Mouse (Mus musculus): Measurements from ENCODE around the gene Rbbp6. TPM values are rescaled to one million over a fixed set of nuclear protein-coding genes. Genes with fewer than 3 reads are reported as not detected.

The Rbbp6 gene
- polyA plus RNA-seq, 1 experiment: 49.9 TPM

- TF ChIP-seq GATA1 (IDR thresholded peaks at IDR 0.05; ENCODE audit: low read length): no peak
Measured at GRCm38 (mm10) chr7:123006251-123006650, 40.8 kb downstream of the Rbbp6 start.

DNA sequence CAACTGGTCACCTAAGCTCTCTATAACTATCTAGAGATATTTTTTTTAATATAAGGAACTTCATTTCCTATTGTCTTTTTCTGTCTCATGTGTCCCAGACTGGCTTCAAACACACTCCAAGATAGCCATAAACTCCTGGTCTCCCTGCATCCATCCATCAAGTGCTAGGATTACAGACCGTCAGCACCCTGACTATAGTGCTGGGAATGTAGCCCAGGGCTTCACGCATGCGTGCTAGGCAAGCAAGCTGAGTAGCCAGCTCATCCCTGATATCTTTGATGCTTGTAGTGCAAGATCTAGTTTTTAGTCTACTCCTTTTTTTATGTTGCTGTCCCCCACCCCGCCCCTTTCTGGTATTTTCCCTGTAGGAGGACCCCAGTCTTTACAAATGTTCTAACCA, 42.3 kb downstream of the Rbbp6 start:
- no peak for TF ChIP-seq GATA1 (IDR thresholded peaks at IDR 0.05; ENCODE audit: low read length)

GRCm38 (mm10) chr7:123013466-123013865, 48.0 kb downstream of the Rbbp6 start:
- TF ChIP-seq GATA1 (IDR thresholded peaks at IDR 0.05; ENCODE audit: low read length): no peak

GRCm38 (mm10) chr7:123014729-123015128, 49.2 kb downstream of the Rbbp6 start:
- no peak for TF ChIP-seq GATA1 (IDR thresholded peaks at IDR 0.05; ENCODE audit: low read length)

- TF ChIP-seq GATA1 (IDR thresholded peaks at IDR 0.05; ENCODE audit: low read length): no peak
Measured at GRCm38 (mm10) chr7:123017627-123018026, 52.1 kb downstream of the Rbbp6 start.

DNA sequence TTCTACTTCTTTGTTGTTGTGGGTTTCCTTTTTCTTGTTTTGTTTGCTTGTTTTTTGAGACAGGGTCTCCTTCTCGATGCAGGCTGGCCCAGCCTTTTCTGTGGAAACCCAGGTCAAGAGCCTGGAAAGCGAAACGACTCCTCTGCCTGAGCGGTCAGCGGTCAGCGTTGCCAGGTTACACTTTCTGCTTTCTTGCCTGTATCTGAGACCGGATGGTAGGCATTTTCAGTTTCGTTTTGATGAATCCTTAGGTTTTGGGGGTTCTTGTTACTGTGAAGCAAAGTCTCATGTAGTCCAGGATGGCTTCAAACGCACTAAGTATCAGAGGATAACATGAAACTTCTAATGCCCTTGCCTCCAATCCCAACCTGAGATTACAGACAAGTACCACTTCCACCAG, 59.6 kb downstream of the Rbbp6 start:
- TF ChIP-seq GATA1 (IDR thresholded peaks at IDR 0.05; ENCODE audit: low read length): no peak

DNA sequence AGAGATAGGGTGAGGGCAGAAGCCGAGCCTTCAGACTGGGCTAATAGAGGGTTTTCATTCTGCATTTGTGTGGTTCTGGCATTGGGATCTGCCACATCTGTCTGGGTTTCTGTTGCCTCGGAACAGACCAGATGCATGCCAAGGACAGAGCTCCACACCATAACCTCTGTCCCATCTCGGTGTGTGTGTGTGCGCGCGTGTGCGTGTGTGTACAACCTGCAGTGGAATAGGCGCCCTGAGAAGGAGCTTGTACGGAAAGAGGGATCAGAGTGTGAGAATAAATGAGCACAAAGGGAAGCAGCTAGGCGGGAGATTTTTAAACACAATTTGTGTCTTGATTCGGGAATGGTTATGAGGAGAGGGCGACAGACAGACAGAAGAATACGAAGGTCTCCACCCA, 64.8 kb downstream of the Rbbp6 start:
- TF ChIP-seq GATA1 (IDR thresholded peaks at IDR 0.05; ENCODE audit: low read length): no peak

DNA sequence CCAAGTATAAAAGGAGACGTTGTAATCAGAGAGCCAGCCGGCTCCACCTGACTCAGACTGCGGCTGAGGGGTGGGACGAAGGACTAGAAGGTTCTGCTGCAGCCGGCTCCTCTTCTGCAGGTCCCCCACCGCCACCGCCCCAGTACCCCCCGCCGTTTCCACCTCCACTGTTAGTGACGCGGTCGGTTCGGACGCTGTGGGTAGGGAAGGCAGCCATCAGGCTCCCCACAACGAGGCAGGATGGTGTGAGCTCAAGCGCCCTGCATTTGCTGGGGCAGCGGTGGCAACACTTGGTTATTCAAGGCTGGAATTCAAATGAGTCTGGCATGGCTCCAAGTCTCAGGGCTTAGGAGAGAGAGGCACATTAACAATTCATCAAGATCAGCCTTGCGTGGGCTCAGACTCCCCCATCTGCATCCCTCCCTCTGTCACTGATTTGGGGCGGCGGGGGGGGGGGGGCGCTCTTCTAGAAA, 65.3 kb downstream of the Rbbp6 start:
- no peak for TF ChIP-seq GATA1 (IDR thresholded peaks at IDR 0.05; ENCODE audit: low read length)

GRCm38 (mm10) chr7:123031211-123031743, 65.8 kb downstream of the Rbbp6 start:
- no peak for TF ChIP-seq GATA1 (IDR thresholded peaks at IDR 0.05; ENCODE audit: low read length)

DNA sequence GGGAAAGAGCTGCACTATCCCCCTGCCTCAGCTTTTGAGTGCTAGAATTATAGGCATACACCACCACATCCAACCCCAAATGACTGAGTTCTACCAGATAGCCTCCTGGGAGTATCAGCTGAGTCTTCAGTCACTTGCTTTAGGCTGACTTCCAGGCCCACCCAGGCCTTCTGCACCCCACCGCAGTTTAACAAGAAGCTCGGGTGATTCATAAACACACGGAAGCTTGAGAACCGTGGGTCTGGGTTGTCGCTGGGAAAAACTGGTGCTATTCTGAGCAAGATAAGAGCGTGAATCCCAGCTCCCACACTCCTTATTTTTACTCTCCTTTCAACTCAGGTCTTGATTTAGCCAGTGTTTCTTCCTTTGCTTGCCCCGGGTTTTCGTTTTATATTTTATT, 69.8 kb downstream of the Rbbp6 start:
- TF ChIP-seq GATA1 (IDR thresholded peaks at IDR 0.05; ENCODE audit: low read length): no peak

GRCm38 (mm10) chr7:123039302-123039701, 73.8 kb downstream of the Rbbp6 start:
- TF ChIP-seq GATA1 (IDR thresholded peaks at IDR 0.05; ENCODE audit: low read length): no peak

DNA sequence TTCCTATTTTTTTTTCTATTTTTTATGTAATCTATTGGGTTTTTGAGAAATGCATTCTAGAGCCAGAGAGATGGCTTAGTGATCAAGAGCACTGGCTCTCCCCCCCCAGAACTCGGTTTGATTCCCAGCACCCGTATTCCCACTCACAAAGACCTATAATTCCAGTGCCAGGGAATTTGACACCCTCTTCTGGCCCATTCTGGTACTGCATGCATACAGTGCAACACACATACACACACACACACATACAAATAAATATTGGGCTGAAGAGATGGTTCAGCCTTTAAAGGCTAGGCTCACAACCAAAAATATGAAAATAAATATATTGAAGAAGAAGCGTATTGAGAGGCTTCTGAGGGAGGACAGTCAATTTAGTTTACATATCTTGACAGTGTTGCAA, 79.7 kb downstream of the Rbbp6 start:
- TF ChIP-seq GATA1 (IDR thresholded peaks at IDR 0.05; ENCODE audit: low read length): no peak

DNA sequence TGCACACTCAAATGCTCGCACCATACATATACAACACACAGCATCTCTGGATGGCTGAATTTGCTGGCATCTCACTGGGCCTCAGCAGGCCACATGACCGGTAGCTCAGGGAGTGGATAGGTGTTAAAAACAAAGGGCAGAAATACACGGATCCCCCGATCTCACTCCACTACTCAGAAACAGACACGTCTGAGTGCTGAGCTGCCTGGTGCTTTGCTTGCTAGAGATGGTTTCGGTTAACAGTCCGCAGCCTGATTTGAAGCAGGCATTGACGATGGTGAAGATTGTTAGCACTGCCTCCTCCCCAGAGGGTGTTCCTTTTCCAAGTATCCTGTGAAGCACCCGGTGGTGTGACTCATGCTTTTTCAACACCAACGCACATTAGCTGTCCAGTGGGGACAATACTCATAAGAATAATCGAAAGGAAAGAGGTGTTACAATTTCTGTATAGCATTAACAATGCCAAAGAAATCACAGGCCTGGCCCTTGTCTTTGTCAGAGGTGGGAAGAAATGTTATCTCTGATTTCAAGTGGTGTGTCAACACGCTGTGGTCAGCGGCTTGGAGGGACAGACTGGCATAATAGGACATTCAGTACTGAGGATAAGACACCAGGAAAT, 81.1 kb downstream of the Rbbp6 start:
- TF ChIP-seq GATA1 (IDR thresholded peaks at IDR 0.05; ENCODE audit: low read length): no peak

Other genes starting within 250 kb of the Rbbp6 start
- 84.0 and 174 TPM in 2 replicates for gene Tnrc6a, start 158.2 kb downstream of the Rbbp6 start, polyA plus RNA-seq (2012)
- not detected in 2 replicates for gene Slc5a11, start 249.1 kb downstream of the Rbbp6 start, polyA plus RNA-seq (2012)

All from G1E-ER4 (cell line).